Mouse (Mus musculus) myocyte (in vitro differentiated cells): ENCODE data around the gene Gm20388. TPM values are rescaled to one million over a fixed set of nuclear protein-coding genes. Genes with fewer than 3 reads are reported as not detected.

Experiments used
- H3K27me3 ChIP-seq: one replicate; pipeline ENCODE4 v1.6.1; 2011; ENCODE audit not compliant: control insufficient read depth, insufficient read depth, insufficient read length
- H3K36me3 ChIP-seq: one replicate; pipeline ENCODE4 v1.6.1; 2011; ENCODE audit not compliant: control insufficient read depth, insufficient read depth
- H3K4me2 ChIP-seq: one replicate; pipeline ENCODE4 v1.6.1; 2011; ENCODE audit warnings: low read depth, control low read depth
- H3K4me3 ChIP-seq: one replicate; pipeline ENCODE4 v1.5.1; 2011; ENCODE audit warnings: mild to moderate bottlenecking, control low read depth, moderate library complexity
- H3K79me2 ChIP-seq: one replicate; pipeline ENCODE4 v1.6.1; 2011; ENCODE audit not compliant: control insufficient read depth, insufficient read depth
- H3ac ChIP-seq: one replicate; pipeline ENCODE4 v1.6.1; 2011; ENCODE audit not compliant: control insufficient read depth, insufficient read length
- CEBPB ChIP-seq: IDR thresholded peaks from 2 replicates; pipeline ENCODE4 v1.6.1; 2011; ENCODE audit warnings: mild to moderate bottlenecking, moderate library complexity; ENCODE audit not compliant: poor library complexity, insufficient read depth, severe bottlenecking
- E2F4 ChIP-seq: IDR thresholded peaks from one replicate; pipeline ENCODE4 v1.6.1; 2011; ENCODE audit warnings: mild to moderate bottlenecking, control low read depth, moderate library complexity; ENCODE audit not compliant: insufficient read depth
- MAX ChIP-seq: IDR thresholded peaks from one replicate; pipeline ENCODE4 v1.6.1; 2011; ENCODE audit warnings: low read depth, mild to moderate bottlenecking, control low read depth
- MYOD1 ChIP-seq, 3 experiments: IDR thresholded peaks; one replicate each; pipeline ENCODE4 v1.6.1; 2011; ENCODE audit warnings: control low read depth in 2 of 3, low read depth in 2 of 3, mild to moderate bottlenecking in 2 of 3, moderate library complexity in 1 of 3; ENCODE audit not compliant: insufficient read length in 2 of 3, control insufficient read depth in 1 of 3
- MYOG ChIP-seq, 3 experiments: IDR thresholded peaks; one replicate each; pipeline ENCODE4 v1.6.1; 2011; ENCODE audit warnings: control low read depth in 2 of 3, low read depth in 2 of 3, mild to moderate bottlenecking in 2 of 3; ENCODE audit not compliant: insufficient read length in 2 of 3, control insufficient read depth in 1 of 3, insufficient read depth in 1 of 3
- POLR2A ChIP-seq: IDR thresholded peaks from one replicate; pipeline ENCODE4 v1.6.1; 2011; ENCODE audit warnings: low read depth, mild to moderate bottlenecking, control low read depth, moderate library complexity; ENCODE audit not compliant: insufficient read length
- POLR2AphosphoS2 ChIP-seq: IDR thresholded peaks from one replicate; pipeline ENCODE4 v1.6.1; 2011; ENCODE audit warnings: low read depth, control low read depth; ENCODE audit not compliant: insufficient read length
- REST ChIP-seq: IDR thresholded peaks from one replicate; pipeline ENCODE4 v1.6.1; 2011; ENCODE audit warnings: mild to moderate bottlenecking, control low read depth, moderate library complexity; ENCODE audit not compliant: insufficient read depth, insufficient read length
- SRF ChIP-seq: IDR thresholded peaks from one replicate; pipeline ENCODE4 v1.6.1; 2011; ENCODE audit warnings: low read depth; ENCODE audit not compliant: control insufficient read depth, insufficient read length
- TCF12 ChIP-seq: IDR thresholded peaks from one replicate; pipeline ENCODE4 v1.6.1; 2011; ENCODE audit warnings: mild to moderate bottlenecking, control low read depth; ENCODE audit not compliant: poor library complexity, insufficient read depth, severe bottlenecking
- TCF3 ChIP-seq: IDR thresholded peaks from one replicate; pipeline ENCODE4 v1.6.1; 2011; ENCODE audit warnings: low read depth, control low read depth; ENCODE audit not compliant: insufficient read length
- USF1 ChIP-seq: IDR thresholded peaks from one replicate; pipeline ENCODE4 v1.6.1; 2011; ENCODE audit warnings: low read depth, mild to moderate bottlenecking, control low read depth, moderate library complexity
- polyA plus RNA-seq: library from polyadenylated mRNA; unstranded; fragments of >200 nt; fragmentation: generic; extraction: Trizol; gene quantifications from one replicate; pipeline ENCODE4 v1.2.1, GENCODE M21; 2012; ENCODE audit warnings: missing spikeins

The Gm20388 gene
- polyA plus RNA-seq, 1 experiment = 15.3 TPM

GRCm38 (mm10) chr8:122236521-122236920 lies 2325.9 kb downstream of the Gm20388 start:
- TF ChIP-seq MYOD1 (IDR thresholded peaks at IDR 0.05; ENCODE audit: control insufficient read depth in 1 of 3, insufficient read length in 2 of 3, low read depth in 2 of 3) (peak in 1 of 3 experiments; percentile 35), POLR2AphosphoS2 (no peak)
- Histone ChIP-seq H3K4me3 (no peak overlapping the region), H3K36me3 (no peaks in the 10 kb centered on the region), H3K79me2 (peaks cover 82% of the 10 kb centered on the region), H3ac (no peak overlapping the region), H3K4me2 (no peak overlapping the region), H3K27me3 (no peaks in the 10 kb centered on the region)

- peak in 2 of 3 experiments; percentile 61 for TF ChIP-seq MYOG (IDR thresholded peaks at IDR 0.05; ENCODE audit: control insufficient read depth in 1 of 3, insufficient read depth in 1 of 3, insufficient read length in 2 of 3, low read depth in 2 of 3)
- peak in 2 of 3 experiments; percentile 59 for TF ChIP-seq MYOD1 (IDR thresholded peaks at IDR 0.05; ENCODE audit: control insufficient read depth in 1 of 3, insufficient read length in 2 of 3, low read depth in 2 of 3)
- TF ChIP-seq CEBPB = no peak
- H3K36me3 ChIP-seq = no peaks in the 10 kb centered on the region
- H3K4me2 ChIP-seq = peak overlapping the region; percentile 34
- no peak overlapping the region for H3ac ChIP-seq
- no peak overlapping the region for H3K4me3 ChIP-seq
- peaks cover 72% of the 10 kb centered on the region for H3K79me2 ChIP-seq
- no peaks in the 10 kb centered on the region for H3K27me3 ChIP-seq
Observed at GRCm38 (mm10) chr8:122238225-122238624, 2327.6 kb downstream of the Gm20388 start.

GRCm38 (mm10) chr8:122238731-122239130 lies 2328.1 kb downstream of the Gm20388 start:
- Histone ChIP-seq H3K4me3 (no peak overlapping the region), H3K36me3 (no peaks in the 10 kb centered on the region), H3K79me2 (peaks cover 70% of the 10 kb centered on the region), H3K4me2 (peak overlapping the region; percentile 21), H3K27me3 (no peaks in the 10 kb centered on the region), H3ac (no peak overlapping the region)
- no peak for TF ChIP-seq TCF3
- TF ChIP-seq E2F4 = no peak
- no peak for TF ChIP-seq REST
- no peak for TF ChIP-seq POLR2AphosphoS2
- no peak for TF ChIP-seq USF1
- TF ChIP-seq MAX = no peak
- no peak for TF ChIP-seq SRF
- no peak for TF ChIP-seq TCF12
- TF ChIP-seq POLR2A = no peak
- TF ChIP-seq MYOG (IDR thresholded peaks at IDR 0.05; ENCODE audit: control insufficient read depth in 1 of 3, insufficient read depth in 1 of 3, insufficient read length in 2 of 3, low read depth in 2 of 3) = no peak
- no peak for TF ChIP-seq MYOD1 (IDR thresholded peaks at IDR 0.05; ENCODE audit: control insufficient read depth in 1 of 3, insufficient read length in 2 of 3, low read depth in 2 of 3)
- TF ChIP-seq CEBPB = no peak

GRCm38 (mm10) chr8:122240241-122241026 lies 2329.8 kb downstream of the Gm20388 start:
- TF ChIP-seq REST = no peak
- TF ChIP-seq MYOG (IDR thresholded peaks at IDR 0.05; ENCODE audit: control insufficient read depth in 1 of 3, insufficient read depth in 1 of 3, insufficient read length in 2 of 3, low read depth in 2 of 3) = no peak
- TF ChIP-seq MYOD1 (IDR thresholded peaks at IDR 0.05; ENCODE audit: control insufficient read depth in 1 of 3, insufficient read length in 2 of 3, low read depth in 2 of 3) = no peak
- TF ChIP-seq TCF12 = no peak
- TF ChIP-seq POLR2A = no peak
- no peak for TF ChIP-seq E2F4
- no peak for TF ChIP-seq SRF
- no peak for TF ChIP-seq USF1
- no peak for TF ChIP-seq POLR2AphosphoS2
- H3K79me2 ChIP-seq = peaks cover 70% of the 10 kb centered on the region
- H3ac ChIP-seq = no peak overlapping the region
- no peak overlapping the region for H3K4me2 ChIP-seq
- no peaks in the 10 kb centered on the region for H3K36me3 ChIP-seq
- no peaks in the 10 kb centered on the region for H3K27me3 ChIP-seq
- no peak overlapping the region for H3K4me3 ChIP-seq

GRCm38 (mm10) chr8:122243310-122243709 lies 2332.7 kb downstream of the Gm20388 start:
- Histone ChIP-seq H3K27me3 (no peaks in the 10 kb centered on the region), H3ac (no peak overlapping the region), H3K79me2 (peaks cover 55% of the 10 kb centered on the region), H3K4me3 (no peak overlapping the region), H3K4me2 (no peak overlapping the region), H3K36me3 (no peaks in the 10 kb centered on the region)
- TF ChIP-seq POLR2AphosphoS2 (no peak), USF1 (no peak), MYOD1 (IDR thresholded peaks at IDR 0.05; ENCODE audit: control insufficient read depth in 1 of 3, insufficient read length in 2 of 3, low read depth in 2 of 3) (peak in 2 of 3 experiments; percentile 43 to 80), REST (no peak), MYOG (IDR thresholded peaks at IDR 0.05; ENCODE audit: control insufficient read depth in 1 of 3, insufficient read depth in 1 of 3, insufficient read length in 2 of 3, low read depth in 2 of 3) (peak; percentile 58 to 82 (median 60))
